Mouse (Mus musculus) C2C12 (cell line): ENCODE results near the gene Cnnm3. TPM values are rescaled to one million over a fixed set of nuclear protein-coding genes. Genes with fewer than 3 reads are reported as not detected.

Experiments
- H3K27me3 ChIP-seq: one replicate; pipeline ENCODE4 v1.6.1; 2011; ENCODE audit not compliant: control insufficient read depth, insufficient read depth, insufficient read length
- H3K36me3 ChIP-seq: one replicate; pipeline ENCODE4 v1.6.1; 2011; ENCODE audit not compliant: control insufficient read depth, insufficient read depth
- H3K4me3 ChIP-seq: one replicate; pipeline ENCODE4 v1.5.1; 2011; ENCODE audit warnings: mild to moderate bottlenecking, control low read depth; ENCODE audit not compliant: poor library complexity, insufficient read depth, severe bottlenecking
- H3K79me2 ChIP-seq: one replicate; pipeline ENCODE4 v1.6.1; 2011; ENCODE audit not compliant: control insufficient read depth, insufficient read depth
- H3K79me3 ChIP-seq: one replicate; pipeline ENCODE4 v1.6.1; 2011; ENCODE audit warnings: low read depth, control low read depth
- H3ac ChIP-seq: one replicate; pipeline ENCODE3; 2011; ENCODE audit warnings: low read depth; ENCODE audit not compliant: control insufficient read depth, insufficient read length
- CEBPB ChIP-seq: IDR thresholded peaks from one replicate; pipeline ENCODE4 v1.6.1; 2011; ENCODE audit warnings: low read depth, mild to moderate bottlenecking, control low read depth, moderate library complexity
- CTCF ChIP-seq: IDR thresholded peaks from one replicate; pipeline ENCODE4 v1.5.1; 2011; ENCODE audit not compliant: control insufficient read depth, insufficient read depth, insufficient read length
- FOSL1 ChIP-seq: IDR thresholded peaks from one replicate; pipeline ENCODE4 v1.8.0; 2011; ENCODE audit warnings: mild to moderate bottlenecking, low read length; ENCODE audit not compliant: poor library complexity, insufficient read depth, severe bottlenecking
- MAX ChIP-seq: IDR thresholded peaks from one replicate; pipeline ENCODE4 v1.6.1; 2011; ENCODE audit warnings: mild to moderate bottlenecking, control low read depth
- MYOD1 ChIP-seq: IDR thresholded peaks from one replicate; pipeline ENCODE4 v1.6.1; 2011; ENCODE audit warnings: low read depth; ENCODE audit not compliant: control insufficient read depth, insufficient read length
- MYOG ChIP-seq: IDR thresholded peaks from one replicate; pipeline ENCODE4 v1.6.1; 2011; ENCODE audit not compliant: control insufficient read depth, insufficient read length; ENCODE audit errors: extremely low read depth
- USF1 ChIP-seq: IDR thresholded peaks from one replicate; pipeline ENCODE4 v1.6.1; 2011; ENCODE audit warnings: low read depth, mild to moderate bottlenecking, control low read depth, moderate library complexity
- polyA plus RNA-seq: library from polyadenylated mRNA; unstranded; fragments of >200 nt; fragmentation: generic; extraction: Trizol; gene quantifications from one replicate; pipeline ENCODE4 v1.2.1, GENCODE M21; 2012; ENCODE audit warnings: missing spikeins

Gene Cnnm3
- polyA plus RNA-seq, 1 experiment = 6.5 TPM

DNA sequence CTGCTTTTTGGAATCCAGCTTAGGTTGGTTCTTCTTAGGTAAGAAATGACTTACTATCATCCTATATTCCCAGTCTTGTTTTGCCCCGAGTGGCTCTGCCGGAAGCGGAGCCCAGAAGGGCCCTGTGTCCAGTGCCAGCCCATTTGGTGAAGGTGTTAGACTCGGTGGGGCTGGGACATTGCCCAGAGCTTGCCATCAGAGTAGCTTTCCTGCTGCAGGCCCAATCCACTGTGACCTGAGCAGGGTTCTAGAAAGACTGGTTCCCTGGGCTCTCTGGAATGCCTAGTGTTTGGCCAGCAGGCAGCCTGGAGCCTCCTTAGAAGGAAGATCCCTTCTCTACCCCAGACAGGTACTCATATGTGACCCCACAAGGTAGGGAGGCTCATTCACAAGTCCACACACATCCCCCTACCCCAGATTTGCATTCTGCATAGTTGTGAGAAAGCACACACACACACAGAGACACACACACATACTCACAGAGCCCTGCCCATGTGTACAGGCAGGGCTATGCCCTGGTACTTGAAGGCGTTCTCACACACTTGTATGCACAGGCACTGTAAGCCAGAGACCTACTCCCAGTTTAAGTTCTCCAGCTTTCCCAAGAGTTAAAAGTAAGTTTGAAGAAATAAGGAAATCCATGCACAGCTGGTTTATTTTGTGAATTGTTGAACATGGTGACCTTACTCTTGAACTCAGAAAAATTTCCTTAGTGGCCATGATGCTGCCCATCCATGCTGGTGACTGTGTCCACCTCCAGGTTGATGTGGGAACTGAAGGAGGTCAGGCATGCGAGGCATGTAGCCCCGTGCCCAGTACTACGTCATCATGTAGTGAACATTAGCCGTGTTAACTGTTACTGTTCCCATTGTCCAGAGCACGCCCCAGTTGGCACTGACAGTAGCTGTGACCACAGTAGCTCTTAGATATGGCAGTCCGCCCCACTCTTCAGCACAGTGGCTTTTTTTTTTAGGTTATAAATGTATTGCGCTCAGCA lies 31.5 kb upstream of the Cnnm3 start:
- Histone ChIP-seq H3K27me3 (no peaks in the 10 kb centered on the region), H3K79me3 (peaks cover 8% of the 10 kb centered on the region), H3K4me3 (no peak overlapping the region), H3ac (no peak overlapping the region), H3K79me2 (peaks cover 68% of the 10 kb centered on the region), H3K36me3 (no peaks in the 10 kb centered on the region)
- no peak for TF ChIP-seq MYOG
- no peak for TF ChIP-seq MYOD1
- TF ChIP-seq USF1 = no peak
- TF ChIP-seq CTCF = no peak
- no peak for TF ChIP-seq CEBPB
- TF ChIP-seq MAX = no peak
- no peak for TF ChIP-seq FOSL1

DNA sequence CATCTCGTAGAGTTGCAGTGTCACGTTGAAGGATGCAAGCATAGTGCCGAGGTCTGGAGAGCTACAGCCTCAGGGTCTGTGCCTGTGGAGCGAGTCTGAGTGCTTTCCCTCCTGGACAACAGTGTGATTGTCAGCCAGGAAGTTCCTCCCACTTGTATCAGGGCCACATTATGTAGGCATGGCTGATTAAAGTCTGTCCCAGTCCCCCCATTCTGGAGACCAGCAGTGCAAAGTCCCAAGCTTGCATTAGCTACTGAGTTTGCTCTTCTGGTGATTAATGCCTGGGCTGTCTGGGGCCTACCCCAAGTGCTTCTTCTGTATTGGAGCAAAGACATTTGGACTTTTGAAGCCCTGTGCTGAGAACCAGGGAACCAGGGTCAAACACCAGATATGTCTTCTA lies 27.8 kb upstream of the Cnnm3 start:
- Histone ChIP-seq H3K4me3 (no peak overlapping the region), H3K36me3 (no peaks in the 10 kb centered on the region), H3K27me3 (no peaks in the 10 kb centered on the region), H3ac (no peak overlapping the region), H3K79me3 (peaks cover 1% of the 10 kb centered on the region), H3K79me2 (peaks cover 43% of the 10 kb centered on the region)
- TF ChIP-seq CTCF (no peak), MAX (no peak), MYOG (no peak), USF1 (no peak), MYOD1 (no peak), FOSL1 (no peak)

DNA sequence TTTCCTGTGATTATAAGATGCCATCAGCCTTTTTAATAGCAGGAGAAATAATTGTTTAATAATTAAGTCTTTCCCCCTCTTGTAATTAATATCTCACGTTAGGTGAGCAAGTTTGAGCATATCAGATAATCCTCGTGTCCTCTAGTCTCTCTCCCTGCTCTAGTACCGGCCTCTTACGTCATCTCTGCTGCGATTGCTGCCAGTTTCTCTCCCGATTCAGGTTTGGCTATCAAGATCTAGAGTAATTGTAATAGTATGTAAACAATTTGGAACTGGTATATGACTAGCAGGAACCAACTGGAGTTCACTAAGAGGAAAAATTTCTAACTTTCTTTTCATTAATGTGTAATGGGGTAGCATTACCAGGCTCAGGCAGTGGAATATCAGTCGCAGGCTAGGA lies 26.6 kb upstream of the Cnnm3 start:
- TF ChIP-seq CTCF (no peak), MYOD1 (no peak), CEBPB (no peak), MAX (no peak), FOSL1 (no peak), MYOG (no peak), USF1 (no peak)
- Histone ChIP-seq H3ac (no peak overlapping the region), H3K79me3 (peaks cover 1% of the 10 kb centered on the region), H3K27me3 (no peaks in the 10 kb centered on the region), H3K79me2 (peaks cover 32% of the 10 kb centered on the region), H3K36me3 (no peaks in the 10 kb centered on the region), H3K4me3 (no peak overlapping the region)

DNA sequence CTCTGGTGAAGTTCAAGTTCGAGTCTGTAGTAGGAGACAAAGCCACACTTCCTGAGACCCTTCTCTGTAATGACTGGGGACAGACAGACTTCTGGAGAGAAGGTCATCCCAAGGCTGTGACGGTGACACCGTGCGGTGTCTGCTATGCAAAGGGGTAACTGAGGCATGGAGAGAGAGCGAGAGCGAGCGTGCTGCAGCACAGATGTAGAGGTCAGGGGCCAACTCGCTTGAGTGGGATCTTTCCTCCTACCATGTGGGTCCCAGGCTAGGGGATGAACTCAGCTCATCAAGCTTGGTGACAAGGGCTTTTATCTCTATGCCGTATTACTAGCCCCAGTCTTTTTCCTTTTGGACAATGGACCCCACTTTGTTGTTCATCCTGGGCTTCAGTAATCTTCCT lies 24.6 kb upstream of the Cnnm3 start:
- H3K4me3 ChIP-seq = no peak overlapping the region
- H3K79me2 ChIP-seq = peaks cover 23% of the 10 kb centered on the region
- TF ChIP-seq CEBPB = no peak
- no peak for TF ChIP-seq MYOD1
- no peak for TF ChIP-seq USF1
- no peak for TF ChIP-seq MAX
- TF ChIP-seq MYOG = no peak
- no peak for TF ChIP-seq FOSL1
- no peak for TF ChIP-seq CTCF
- no peaks in the 10 kb centered on the region for H3K79me3 ChIP-seq
- no peak overlapping the region for H3ac ChIP-seq
- no peaks in the 10 kb centered on the region for H3K27me3 ChIP-seq
- no peaks in the 10 kb centered on the region for H3K36me3 ChIP-seq

DNA sequence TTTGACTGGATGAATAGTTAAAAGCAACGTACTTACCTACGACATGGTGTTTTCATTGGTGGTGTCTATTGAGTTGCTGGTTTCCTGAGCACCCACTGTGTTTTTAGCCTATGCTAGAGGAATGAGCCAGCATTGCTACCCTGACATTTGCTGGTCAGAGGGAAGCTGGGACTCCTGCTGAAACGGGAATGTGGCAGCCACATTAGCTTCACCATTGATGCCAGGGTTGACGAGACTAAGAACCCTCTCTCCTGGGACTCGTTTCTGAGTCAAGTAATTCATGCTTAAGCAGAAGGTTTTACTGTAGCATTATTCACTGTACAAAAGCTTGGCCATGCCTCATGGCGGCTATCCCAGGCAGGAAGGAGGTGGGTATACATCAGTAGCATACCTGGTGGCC lies 22.0 kb upstream of the Cnnm3 start:
- no peak for TF ChIP-seq MAX
- no peak for TF ChIP-seq MYOG
- TF ChIP-seq USF1 = no peak
- no peak for TF ChIP-seq CTCF
- TF ChIP-seq MYOD1 = no peak
- no peak for TF ChIP-seq FOSL1
- TF ChIP-seq CEBPB = no peak
- H3K79me3 ChIP-seq = no peaks in the 10 kb centered on the region
- peaks cover 20% of the 10 kb centered on the region for H3K79me2 ChIP-seq
- no peaks in the 10 kb centered on the region for H3K27me3 ChIP-seq
- H3ac ChIP-seq = no peak overlapping the region
- H3K36me3 ChIP-seq = no peaks in the 10 kb centered on the region
- no peak overlapping the region for H3K4me3 ChIP-seq
